Mouse (Mus musculus) embryonic fibroblast, embryonic 13.5 days (primary cell): ENCODE measurements around the gene Cd96. TPM values are rescaled to one million over a fixed set of nuclear protein-coding genes. Genes with fewer than 3 reads are reported as not detected.
A peak's percentile ranks its signal among the peaks of the same experiment; 100 is the strongest.

ENCODE experiments used
- H3K27ac ChIP-seq: 2 replicates; pipeline ENCODE4 v1.5.1; 2012; ENCODE audit warnings: low read length, control low read depth, inconsistent platforms; ENCODE audit not compliant: insufficient read depth
- H3K4me1 ChIP-seq: 2 replicates; pipeline ENCODE4 v1.6.1; 2011; ENCODE audit warnings: low read length; ENCODE audit not compliant: control insufficient read depth, insufficient read depth
- H3K4me3 ChIP-seq: 2 replicates; pipeline ENCODE4 v1.5.1; 2011; ENCODE audit warnings: mild to moderate bottlenecking, control low read depth, low read length; ENCODE audit not compliant: insufficient read depth
- CTCF ChIP-seq: IDR thresholded peaks from 2 replicates; pipeline ENCODE4 v1.5.1; 2011; ENCODE audit warnings: mild to moderate bottlenecking, control low read depth, low read length, moderate library complexity, borderline replicate concordance; ENCODE audit not compliant: insufficient read depth
- POLR2A ChIP-seq: IDR thresholded peaks from 2 replicates; pipeline ENCODE4 v1.6.1; 2011; ENCODE audit warnings: low read depth, mild to moderate bottlenecking, control low read depth, low read length, moderate library complexity
- polyA plus RNA-seq: library from polyadenylated mRNA; stranded (reverse); fragments of >200 nt; gene quantifications from 2 replicates; pipeline ENCODE4 v1.2.4, GENCODE M21; 2011; ENCODE audit warnings: low read depth; ENCODE audit not compliant: missing spikeins, insufficient read length

The Cd96 gene
- polyA plus RNA-seq, 1 experiment = 0.32 TPM

DNA sequence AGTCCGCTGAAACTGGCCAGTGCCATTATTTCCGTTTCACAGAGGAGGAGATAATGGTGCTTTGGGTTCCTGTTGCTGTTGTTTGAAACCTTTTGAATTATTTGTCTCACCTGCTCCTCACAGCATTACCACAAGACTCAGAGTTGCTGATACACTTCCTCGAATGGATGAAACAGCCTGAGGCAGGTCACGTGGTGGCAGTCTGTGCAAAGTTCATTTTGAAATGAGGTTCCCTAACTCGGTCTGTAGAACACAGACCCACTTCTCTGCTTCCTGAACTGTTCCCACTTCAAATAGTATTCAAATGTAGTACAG lies 109.2 kb downstream of the Cd96 start:
- Histone ChIP-seq H3K4me1 (peaks cover 9% of the 10 kb centered on the region; the same call in 1 of the 2 replicates), H3K4me3 (peak overlapping the region; percentile 50), H3K27ac (no peak overlapping the region)
- TF ChIP-seq CTCF = no peak
- no peak for TF ChIP-seq POLR2A

DNA sequence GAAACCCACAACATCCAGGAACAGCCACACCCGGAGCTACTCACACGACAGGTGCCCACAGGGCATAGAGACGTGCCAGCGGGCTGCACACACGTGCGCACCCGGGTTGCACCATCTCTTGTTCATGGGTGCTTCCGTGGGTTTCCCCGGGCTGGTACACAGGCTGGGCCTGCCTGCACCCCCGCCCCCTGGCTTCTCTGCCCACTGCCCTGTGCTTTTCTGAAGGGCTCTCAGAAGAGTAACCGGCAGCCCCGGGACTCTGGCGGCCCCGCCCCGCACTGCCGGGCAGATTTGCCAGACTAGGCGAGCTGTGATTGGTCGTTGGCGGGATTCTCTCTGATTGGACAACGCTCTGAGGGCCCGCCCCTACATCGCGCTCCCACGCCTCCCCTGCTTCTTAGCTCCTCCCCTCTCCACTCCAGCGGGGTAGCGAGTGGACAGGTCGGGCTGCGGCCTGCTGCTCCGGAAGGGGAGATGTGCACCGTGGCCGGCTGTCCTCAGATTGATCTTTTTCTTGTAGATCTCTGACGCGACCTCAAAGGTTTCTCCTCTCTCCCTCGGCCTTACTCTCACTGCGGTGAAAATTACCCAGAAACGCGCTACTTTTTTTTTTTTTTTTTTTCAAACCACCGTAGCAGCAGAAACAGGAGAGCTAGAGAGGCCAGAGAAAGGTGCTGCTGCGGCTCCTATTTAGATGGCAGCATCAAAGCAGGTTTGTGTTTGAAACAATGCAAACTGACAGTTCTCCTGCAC lies 109.7 kb downstream of the Cd96 start, which contains the start of gene Plcxd2:
Gene Plcxd2 (minus strand): TSS at position 66 of the 753 bp plus-strand sequence.
- TF ChIP-seq CTCF (no peak), POLR2A (peak; percentile 97)

DNA sequence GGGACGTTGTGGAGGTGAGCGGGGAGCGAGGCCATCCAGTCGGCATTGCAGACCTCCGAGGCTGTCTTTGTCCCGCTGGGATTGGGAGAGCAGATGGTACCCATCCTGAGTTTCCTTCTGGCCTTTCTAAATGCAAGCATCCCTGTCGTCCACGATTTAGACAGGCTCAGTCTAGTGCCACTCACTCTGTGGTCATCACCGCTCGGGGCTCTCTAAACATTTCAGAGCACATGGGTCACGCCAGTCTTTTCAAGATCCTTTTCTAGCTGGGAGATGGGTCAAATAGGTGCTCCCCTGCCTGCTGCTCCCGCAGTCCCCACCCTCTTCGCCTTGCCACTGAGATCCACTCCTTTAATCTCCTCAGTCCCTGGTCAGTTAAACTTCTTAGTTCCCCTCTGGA lies 110.3 kb downstream of the Cd96 start:
- peak overlapping the region; percentile 56 for H3K4me3 ChIP-seq
- no peak overlapping the region for H3K27ac ChIP-seq
- TF ChIP-seq POLR2A (no peak), CTCF (no peak)
- H3K4me1 ChIP-seq = peaks cover 9% of the 10 kb centered on the region; the same call in 1 of the 2 replicates

More for the DNA sequence above, 109.7 kb downstream of the Cd96 start, which contains the start of gene Plcxd2:
- H3K4me1 ChIP-seq = peaks cover 9% of the 10 kb centered on the region; the same call in 1 of the 2 replicates
- H3K4me3 ChIP-seq = peak within 1 kb of the TSS; percentile 56
- no peak within 1 kb of the TSS for H3K27ac ChIP-seq

DNA sequence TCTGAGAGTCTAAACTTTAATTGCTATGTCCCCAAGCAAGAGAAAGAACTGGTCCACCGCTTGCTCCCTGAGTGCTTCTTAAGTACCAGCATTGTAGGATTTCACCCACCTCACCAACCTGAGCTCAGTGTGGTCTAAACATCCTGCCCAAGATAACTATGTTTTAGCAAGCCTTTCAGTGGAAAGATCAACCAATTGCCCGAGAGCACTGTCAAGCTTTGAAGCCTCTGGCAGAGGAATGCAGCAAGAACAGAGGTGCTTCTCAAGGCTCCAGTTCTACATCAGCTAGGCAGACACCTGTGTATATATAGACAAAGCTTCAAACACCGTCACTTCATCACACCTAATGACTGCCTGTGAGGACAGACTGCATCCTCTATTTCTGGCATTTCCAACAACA lies 111.3 kb downstream of the Cd96 start:
- Histone ChIP-seq H3K4me1 (peaks cover 9% of the 10 kb centered on the region; the same call in 1 of the 2 replicates), H3K27ac (no peak overlapping the region), H3K4me3 (peak overlapping the region; percentile 56)
- TF ChIP-seq POLR2A (no peak), CTCF (no peak)

DNA sequence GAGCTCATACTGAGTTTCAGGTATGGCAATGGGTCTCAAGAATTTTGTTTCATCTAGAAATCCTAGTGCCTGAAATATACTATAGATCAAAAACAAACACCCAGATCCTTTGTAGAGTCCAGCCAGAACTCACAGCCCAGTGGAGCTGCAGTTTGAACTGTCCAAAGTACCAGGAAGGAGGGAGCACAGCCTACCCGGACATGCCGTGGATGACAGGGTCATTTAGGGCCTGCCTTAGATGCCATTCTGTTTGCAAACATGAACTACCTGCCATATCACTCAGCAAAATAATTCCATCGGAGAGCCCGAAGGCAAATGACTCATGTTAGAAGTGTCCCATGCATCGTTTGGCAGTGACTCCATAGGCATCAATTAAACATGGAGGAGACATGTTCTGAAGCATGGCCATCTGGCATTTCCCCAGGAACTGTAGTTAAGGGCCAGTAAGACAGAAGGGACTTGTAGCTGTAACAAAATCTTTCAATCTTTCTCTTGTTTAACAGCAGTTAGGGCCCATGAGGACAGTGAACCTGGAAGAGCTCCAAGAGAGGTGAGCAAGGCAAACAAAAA lies 111.9 kb downstream of the Cd96 start:
- TF ChIP-seq CTCF (no peak), POLR2A (no peak)
- H3K4me3 ChIP-seq = peak overlapping the region; percentile 56

DNA sequence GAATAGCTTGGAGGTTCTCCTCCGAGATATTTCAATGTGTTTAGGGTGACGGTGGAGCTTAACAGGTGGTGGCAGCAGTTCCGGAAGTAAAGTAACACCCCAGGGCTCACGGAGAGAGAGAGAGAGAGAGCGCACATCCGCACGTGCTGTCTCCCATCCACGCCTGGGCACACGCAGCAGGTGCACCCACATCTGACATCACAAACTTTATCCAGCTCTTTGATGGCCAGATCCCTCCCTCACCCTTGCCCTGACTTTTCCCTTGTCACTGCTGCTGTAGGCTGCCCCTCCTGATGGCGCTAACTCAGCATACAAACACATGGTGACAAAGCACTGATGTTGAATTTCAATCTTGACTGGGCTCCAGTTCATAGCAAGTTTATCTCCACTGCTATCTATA lies 113.8 kb downstream of the Cd96 start:
- TF ChIP-seq CTCF (no peak), POLR2A (no peak)
- Histone ChIP-seq H3K27ac (no peak overlapping the region), H3K4me3 (no peak overlapping the region), H3K4me1 (peaks cover 9% of the 10 kb centered on the region; the same call in 1 of the 2 replicates)

More for the DNA sequence above, 111.9 kb downstream of the Cd96 start:
- H3K4me1 ChIP-seq = peaks cover 9% of the 10 kb centered on the region; the same call in 1 of the 2 replicates
- no peak overlapping the region for H3K27ac ChIP-seq

DNA sequence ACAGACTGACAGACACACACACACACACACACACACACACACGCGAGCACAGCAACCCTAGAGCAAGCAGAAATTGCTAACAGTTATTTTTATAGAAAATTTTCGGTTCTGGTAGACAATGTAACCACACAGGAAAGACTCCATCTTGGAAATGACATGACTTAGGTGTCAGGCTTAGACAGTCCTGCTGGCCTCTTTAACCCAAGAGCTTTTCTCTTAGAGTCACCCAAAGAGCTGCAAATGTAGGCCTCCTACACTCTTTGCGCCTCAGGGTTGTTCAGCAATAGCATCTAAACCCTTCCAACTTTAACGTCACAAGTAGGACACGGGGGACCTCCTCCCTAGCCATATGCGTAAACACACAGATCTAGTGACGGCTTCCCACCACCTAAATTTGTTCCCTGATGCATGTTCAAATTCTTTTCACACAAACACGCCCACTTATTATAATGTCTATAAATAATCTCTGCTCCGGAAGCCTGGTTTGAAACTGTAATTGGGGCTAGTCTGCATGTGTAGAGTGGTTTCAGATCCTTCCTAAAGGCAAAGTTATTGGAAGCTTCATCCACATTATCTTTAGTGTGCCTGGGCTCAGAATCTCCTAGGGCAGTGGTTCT lies 118.4 kb downstream of the Cd96 start:
- H3K4me3 ChIP-seq = no peak overlapping the region
- no peak overlapping the region for H3K27ac ChIP-seq
- TF ChIP-seq CTCF (no peak), POLR2A (no peak)
- no peaks in the 10 kb centered on the region for H3K4me1 ChIP-seq

DNA sequence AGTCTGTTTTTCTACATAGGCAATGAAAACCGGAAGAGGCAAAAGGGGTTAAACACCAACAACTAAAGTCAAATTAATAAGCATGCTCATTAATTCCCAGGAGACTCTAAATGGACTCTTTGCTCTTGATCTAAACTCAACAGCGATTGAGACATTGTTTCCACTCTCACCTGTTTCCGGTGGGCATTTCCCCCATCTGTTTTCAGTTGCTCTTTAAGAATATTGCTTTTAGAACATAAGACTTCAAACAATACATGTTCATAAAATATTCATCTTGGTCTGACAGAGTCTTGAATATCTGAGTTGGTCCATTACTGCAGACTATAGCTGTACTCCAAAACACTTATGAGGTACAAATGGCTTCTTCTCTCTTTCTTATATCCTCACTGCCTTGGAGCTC lies 119.1 kb downstream of the Cd96 start:
- TF ChIP-seq CTCF (no peak), POLR2A (no peak)

DNA sequence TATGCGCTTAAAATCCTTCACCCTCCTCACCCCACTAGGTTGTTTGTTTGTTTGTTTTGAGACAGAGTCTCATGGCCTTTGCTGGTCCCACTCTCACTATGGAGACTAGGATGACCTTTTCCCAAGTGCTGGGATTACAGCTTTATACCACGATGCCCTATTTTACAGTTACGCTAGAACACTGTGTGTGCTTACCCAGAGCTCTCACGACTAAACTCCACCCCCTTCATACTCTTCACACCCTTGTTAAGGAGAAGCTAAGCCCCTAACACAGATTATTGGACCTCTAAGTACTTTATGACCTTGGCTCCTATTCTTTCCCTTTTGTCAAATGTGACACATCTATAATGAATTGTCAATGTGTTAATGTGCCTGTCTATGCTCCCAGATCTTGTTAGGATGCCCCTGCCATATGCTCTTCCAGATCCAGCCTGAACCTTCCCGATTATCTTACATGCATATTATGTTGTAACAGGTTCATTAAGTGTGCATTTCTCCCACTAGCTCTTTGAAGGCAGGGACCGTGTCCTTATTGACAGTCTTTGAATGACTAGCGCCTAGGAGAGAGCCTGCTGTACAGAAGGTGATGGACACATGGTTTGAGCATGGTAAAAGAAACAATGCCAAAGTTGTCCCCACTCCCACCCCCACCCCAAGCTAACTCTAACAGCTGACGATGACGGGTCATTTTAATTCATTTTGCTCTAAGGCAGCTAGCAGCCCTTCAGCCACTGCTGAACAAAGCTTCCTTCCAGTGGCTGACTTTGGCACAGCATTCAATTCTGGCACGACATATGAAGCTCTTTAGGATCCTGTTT lies 120.5 kb downstream of the Cd96 start:
- TF ChIP-seq POLR2A (no peak), CTCF (no peak)
- H3K4me3 ChIP-seq = no peak overlapping the region
- H3K27ac ChIP-seq = no peak overlapping the region
- no peaks in the 10 kb centered on the region for H3K4me1 ChIP-seq

More for the DNA sequence above, 119.1 kb downstream of the Cd96 start:
- Histone ChIP-seq H3K4me1 (no peaks in the 10 kb centered on the region), H3K4me3 (no peak overlapping the region), H3K27ac (no peak overlapping the region)
